Comparison of ENCODE assay signal across 9 mouse cellular contexts in the genomic region with DNA sequence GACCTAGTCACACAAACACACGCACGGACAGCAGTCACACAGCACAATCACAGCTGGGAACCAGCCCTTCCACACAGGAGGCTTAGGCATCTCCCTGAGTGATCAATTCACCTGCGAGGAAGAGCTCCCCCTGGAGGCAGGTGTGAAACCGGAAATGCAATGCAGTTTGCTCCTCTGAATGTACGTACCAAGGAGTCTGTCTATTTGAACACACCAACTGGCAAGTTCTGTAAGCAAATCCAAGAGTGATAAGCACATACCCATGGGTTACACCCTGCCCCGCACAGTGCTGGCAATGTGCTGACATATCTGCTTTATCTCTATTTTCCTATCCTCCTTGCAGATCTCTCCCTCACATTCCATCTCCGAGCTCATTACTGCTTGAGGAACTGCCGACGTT. TPM values are rescaled to one million over a fixed set of nuclear protein-coding genes. Genes with fewer than 3 reads are reported as not detected.
DNase-seq lines count a peak whose midpoint lies in the region; TF ChIP-seq lines count a peak whose summit lies in the region.
"Had no signal": no experiment of that assay in that cellular context is flagged by ENCODE, and none has a peak within 500 bp of the region (broad histone marks: within the 10 kb centered on the region; RNA-seq: fewer than 3 reads in every experiment).

No protein-coding gene starts in this region.

- 89% methylated on average over 9 of the region's 9 CpGs for WGBS in olfactory bulb, adult 2 months

- DNase-seq in left cerebral cortex, adult 2 months (ENCODE audit: extremely low spot score in 1 of 2, low spot score in 2 of 2): no peak
- DNase-seq in left cerebral cortex, postnatal 10 days (ENCODE audit: extremely low spot score in 1 of 2, low spot score in 2 of 2): no peak
- peak; percentile 85 for DNase-seq in c-Kit-positive CD71-positive TER-119-negative erythroid progenitor cells, embryonic 14.5 days (ENCODE audit: low read depth)
- peak; percentile 61 to 65 for DNase-seq in kidney, postnatal 25 days
- no peak for DNase-seq in cerebellum, adult 11 months
- no peak for DNase-seq in left cerebral cortex, postnatal 36 days (ENCODE audit: low spot score in 2 of 2)
- DNase-seq in frontal cortex, postnatal 14 days (ENCODE audit: low spot score in 2 of 2): no peak

- H3K4me1 ChIP-seq in olfactory bulb, adult 2 months (ENCODE audit: control insufficient read depth, insufficient read depth, low read length): peaks cover 7% of the 10 kb centered on the region

- no peak overlapping the region for H3K4me3 ChIP-seq in left cerebral cortex, adult 2 months
- no peak overlapping the region for H3K4me3 ChIP-seq in olfactory bulb, adult 2 months (ENCODE audit: insufficient read depth, low read depth, low read length)
- H3K4me3 ChIP-seq: limb, embryonic 15.5 days had no signal

- intact Hi-C loops in left cerebral cortex, adult 2 months (cut with DNase I): no loop called here
- intact Hi-C loops in left cerebral cortex, postnatal 10 days (cut with DNase I): no loop called here
- intact Hi-C loops in left cerebral cortex, postnatal 36 days (cut with DNase I): no loop called here

- no peak for TF ChIP-seq POLR2A in olfactory bulb, adult 2 months (IDR thresholded peaks at IDR 0.05; ENCODE audit: insufficient read depth, low read depth, low read length)

- peak; percentile 59 for TF ChIP-seq CTCF in left cerebral cortex, adult 2 months (IDR thresholded peaks at IDR 0.05)
- TF ChIP-seq CTCF in olfactory bulb, adult 2 months (IDR thresholded peaks at IDR 0.05; ENCODE audit: insufficient read depth, low read depth, low read length): peak; percentile 16; the same call in 1 of the 2 replicates

- no peak overlapping the region for H3K27ac ChIP-seq in left cerebral cortex, adult 2 months
- H3K27ac ChIP-seq in olfactory bulb, adult 2 months (ENCODE audit: insufficient read depth, low read depth, low read length): no peak overlapping the region

RNA-seq across cellular contexts. Expression of a gene that starts 9.5 kb away (rescaled TPM):
- 10 to 100 TPM; 21.2 to 22.6 TPM for total RNA-seq in left cerebral cortex, adult 2 months (2021)
- 10 to 100 TPM; 20.6 to 22.1 TPM for total RNA-seq in left cerebral cortex, postnatal 10 days (2021)
- not detected in 2 replicates for polyA plus RNA-seq in olfactory bulb, adult 2 months (2012; ENCODE audit: insufficient read depth, insufficient read length, low replicate concordance, missing spikeins)
- total RNA-seq in left cerebral cortex, postnatal 36 days (2021): 10 to 100 TPM; 20.2 to 22.9 TPM

Comparison
In these comparisons a context has a peak if more than half of its experiments do, and no peak if none do; other contexts are left out.
1. DNase-seq: peak in c-Kit-positive CD71-positive TER-119-negative erythroid progenitor cells, embryonic 14.5 days (single experiment) and kidney, postnatal 25 days (2 of 2); none in left cerebral cortex, adult 2 months (0 of 2), left cerebral cortex, postnatal 10 days (0 of 2), cerebellum, adult 11 months (single experiment), left cerebral cortex, postnatal 36 days (0 of 2) and frontal cortex, postnatal 14 days (0 of 2).